Mouse (Mus musculus) adrenal gland, adult 10 weeks (tissue): ENCODE results near the gene Gfm1. TPM values are rescaled to one million over a fixed set of nuclear protein-coding genes. Genes with fewer than 3 reads are reported as not detected.

ENCODE experiments used
- polyA plus RNA-seq: library from polyadenylated mRNA; stranded (reverse); fragments of 350-450 nt; fragmentation: Illumina TruSeq; extraction: RNeasy Lipid Tissue Mini Kit (QIAGEN cat#74804); gene quantifications from one replicate; pipeline ENCODE4 v1.2.3, GENCODE M21; 2014; ENCODE audit warnings: low read depth, low replicate concordance

Gfm1 gene
- polyA plus RNA-seq = 150 TPM

GRCm38 (mm10) chr3:67429999-67430380 is at the start of gene Gfm1:
Gene Gfm1 (plus strand): TSS chr3:67430096.

GRCm38 (mm10) chr3:67463450-67464372 is 33.8 kb downstream of the Gfm1 start, which contains the start of gene Lxn:
Gene Lxn (minus strand): TSS chr3:67463926.

GRCm38 (mm10) chr3:67515274-67515801 is 85.4 kb downstream of the Gfm1 start, which contains the start of gene Rarres1:
Gene Rarres1 (minus strand): TSS chr3:67515523.

Other genes with a start within 250 kb of the Gfm1 start
- gene Mlf1, start 56.0 kb upstream of the Gfm1 start, polyA plus RNA-seq = 10.1 TPM
- not detected for gene Gm17402, start 54.9 kb upstream of the Gfm1 start, polyA plus RNA-seq
- 16.9 TPM for gene Lxn, start 33.8 kb downstream of the Gfm1 start, polyA plus RNA-seq
- not detected for gene Rarres1, start 85.4 kb downstream of the Gfm1 start, polyA plus RNA-seq
- 169 TPM for gene Mfsd1, start 152.6 kb downstream of the Gfm1 start, polyA plus RNA-seq